Mouse (Mus musculus) mouse embryonic stem cell (cell line): ENCODE data around the gene Mycbpap.

ENCODE experiments used
- in situ Hi-C, 2 experiments: fragments of 300-500 bp; cut with MboI; formaldehyde crosslinking; loops; 1 replicate in 1 of 2; 3 replicates in 1 of 2; pipeline ENCODE4 v1.14.3; 2019 to 2020; ENCODE audit warnings: low sequenced_read_pairs in 2 of 2, low pct_unique_long_range_greater_than_20kb in 1 of 2, mixed read lengths in 1 of 2; ENCODE audit not compliant: unreplicated experiment in 1 of 2

Gene Mycbpap

DNA sequence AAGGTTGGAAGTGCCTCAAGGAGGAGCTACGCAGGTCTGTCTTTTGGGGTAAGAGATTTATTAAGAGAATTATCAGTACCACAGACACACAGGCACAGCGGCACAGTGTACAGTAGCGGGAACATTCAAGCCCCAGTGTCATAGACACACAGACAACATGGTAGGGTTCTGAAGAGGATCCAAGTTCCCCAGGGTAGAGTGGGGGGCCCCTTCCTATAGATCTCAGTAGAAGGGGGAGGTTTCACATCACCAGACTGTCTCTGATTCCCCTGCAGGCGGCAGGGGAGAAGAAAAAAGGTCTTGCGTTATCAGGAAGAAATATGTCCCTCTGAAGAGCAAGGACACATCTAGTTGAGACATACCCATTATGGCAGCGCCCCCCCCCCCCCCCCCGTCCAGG lies 18.2 kb upstream of the Mycbpap start:
- in situ Hi-C loops = no loop called here

DNA sequence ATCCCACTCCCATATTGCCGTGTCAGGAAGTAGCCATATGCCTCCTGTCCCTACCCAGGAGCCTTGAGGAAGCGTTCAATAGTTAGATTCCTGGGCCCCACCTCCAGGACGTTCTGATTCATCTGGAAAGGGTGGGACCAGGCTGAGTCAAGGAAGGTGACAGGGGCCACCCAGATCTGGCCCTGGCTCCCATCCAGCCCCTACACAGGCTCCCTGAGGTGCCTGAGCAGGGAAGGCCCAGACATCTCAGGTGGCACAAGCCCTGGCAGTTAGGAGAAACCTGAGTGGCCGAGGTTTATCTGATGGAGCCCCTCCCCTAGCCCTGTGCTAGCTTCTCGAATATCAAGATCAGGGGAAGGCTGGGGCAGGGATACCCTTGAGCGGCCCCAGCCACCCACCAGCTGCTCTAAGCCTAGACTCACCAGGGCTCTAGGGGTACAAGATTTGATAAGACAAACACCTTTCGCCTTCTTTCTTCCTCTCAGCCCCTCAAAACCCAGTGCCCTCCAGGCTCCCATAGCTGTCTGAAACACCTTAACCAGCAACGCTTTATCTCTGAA lies 17.3 kb upstream of the Mycbpap start:
- in situ Hi-C loops = no loop called here

DNA sequence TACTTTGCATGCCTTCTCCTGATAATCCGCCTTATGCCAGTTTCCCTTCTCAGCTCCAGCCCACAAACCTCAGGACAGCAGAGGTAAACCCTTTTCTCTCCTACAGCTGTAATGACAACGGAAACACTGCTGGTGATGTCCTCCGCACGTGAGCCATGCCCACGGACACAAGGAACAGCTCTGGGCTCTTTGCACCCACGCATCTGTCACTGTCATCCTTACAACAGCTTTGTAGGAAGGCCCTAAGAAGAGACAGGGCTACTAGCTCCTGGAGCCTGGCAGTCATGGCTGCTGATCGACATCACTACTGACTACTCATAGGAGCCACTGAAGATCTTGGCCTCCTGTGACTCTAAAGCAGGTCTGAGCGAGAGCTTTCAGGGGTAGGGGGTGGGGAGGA lies 11.6 kb upstream of the Mycbpap start:
- in situ Hi-C loops = no loop called here

DNA sequence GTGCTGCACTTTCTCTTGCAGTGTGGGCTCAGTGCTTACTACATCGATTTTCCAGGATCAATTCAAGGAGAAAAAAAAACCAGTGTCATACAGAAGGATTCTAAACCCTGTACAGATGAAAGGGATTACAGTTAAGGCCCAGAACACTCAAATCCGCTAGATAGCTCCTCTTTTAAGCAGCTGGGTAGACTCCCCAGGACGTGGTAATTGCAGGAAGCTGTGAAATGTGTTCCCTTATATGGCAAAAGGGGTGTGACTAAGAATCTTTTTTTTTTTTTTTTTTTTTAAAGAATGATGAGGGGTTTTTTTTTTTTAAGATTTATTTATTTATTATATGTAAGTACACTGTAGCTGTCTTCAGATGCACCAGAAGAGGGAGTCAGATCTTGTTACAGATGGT lies 7.3 kb upstream of the Mycbpap start:
- in situ Hi-C loops = no loop called here

DNA sequence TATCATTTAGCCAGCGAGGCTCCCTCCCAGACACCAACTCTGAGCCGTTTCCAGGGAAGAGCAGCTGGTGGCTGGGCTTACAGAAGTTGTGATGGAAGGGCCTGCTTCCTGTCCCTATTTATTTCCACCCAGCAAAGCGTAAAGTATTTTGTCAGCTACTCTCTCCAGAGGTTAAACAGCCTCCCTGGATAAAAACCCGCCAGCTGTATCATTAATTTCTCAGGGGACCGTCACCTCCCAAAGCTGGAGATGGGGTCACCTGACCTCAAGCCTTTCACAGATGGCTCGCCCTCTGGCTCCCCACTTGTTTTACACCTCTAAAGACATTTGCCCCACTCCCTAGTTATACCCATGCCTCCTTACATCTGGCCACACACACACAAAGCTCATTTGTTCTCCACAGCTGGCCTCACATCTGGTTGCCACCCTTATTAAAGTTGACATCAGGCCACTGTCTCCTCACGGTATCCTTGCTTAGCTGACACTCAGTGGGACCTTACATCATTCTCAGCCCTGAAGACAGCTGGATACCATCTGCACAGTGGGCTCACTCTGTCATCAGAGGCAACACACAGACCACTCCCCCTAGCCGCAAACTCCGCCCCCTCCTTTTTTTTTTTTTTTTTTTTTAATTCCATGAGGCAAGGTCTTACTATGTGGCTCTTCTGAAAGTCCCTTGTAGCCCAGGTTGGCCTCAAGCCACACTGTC lies 4.8 kb upstream of the Mycbpap start:
- in situ Hi-C loops = no loop called here

DNA sequence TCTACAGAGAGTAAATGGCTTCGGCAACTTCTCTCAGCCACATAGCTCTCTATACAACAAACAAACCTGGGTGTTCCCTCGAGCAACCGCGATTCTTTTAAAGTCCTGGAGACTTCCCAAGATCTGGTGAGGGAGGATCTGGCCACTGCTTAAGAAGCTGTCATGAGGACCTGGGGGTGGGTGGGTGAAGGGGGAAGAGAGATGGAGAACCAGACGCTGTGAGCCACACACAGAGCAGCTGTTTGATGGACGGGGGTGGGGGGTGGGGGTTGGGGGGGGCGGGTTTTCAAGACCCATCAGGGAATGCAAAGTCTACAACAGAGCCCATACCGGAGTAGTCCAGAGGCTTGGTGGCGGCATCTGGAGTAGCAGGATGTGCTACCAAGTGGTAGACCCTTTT lies 8.1 kb downstream of the Mycbpap start:
- in situ Hi-C loops = no loop called here

DNA sequence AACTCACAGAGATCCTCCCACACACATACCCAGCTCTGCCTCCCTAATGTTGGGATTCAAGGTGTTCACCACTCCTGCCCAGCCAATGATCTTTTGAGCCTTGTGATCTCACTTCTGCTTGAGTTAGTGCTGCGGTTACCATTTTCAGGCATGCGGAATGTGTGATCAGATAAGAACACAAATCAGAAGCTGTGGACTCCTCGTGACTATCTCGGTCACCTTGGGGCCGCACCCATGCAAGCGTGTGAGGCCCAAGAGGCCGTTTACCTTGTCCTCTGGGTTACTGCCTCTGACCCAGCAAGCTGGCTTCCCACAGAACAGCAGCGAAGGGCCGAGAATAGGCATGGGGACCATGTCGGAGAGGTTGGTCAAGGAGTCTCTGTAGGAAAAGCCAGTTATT lies 12.6 kb downstream of the Mycbpap start:
- in situ Hi-C loops = no loop called here

DNA sequence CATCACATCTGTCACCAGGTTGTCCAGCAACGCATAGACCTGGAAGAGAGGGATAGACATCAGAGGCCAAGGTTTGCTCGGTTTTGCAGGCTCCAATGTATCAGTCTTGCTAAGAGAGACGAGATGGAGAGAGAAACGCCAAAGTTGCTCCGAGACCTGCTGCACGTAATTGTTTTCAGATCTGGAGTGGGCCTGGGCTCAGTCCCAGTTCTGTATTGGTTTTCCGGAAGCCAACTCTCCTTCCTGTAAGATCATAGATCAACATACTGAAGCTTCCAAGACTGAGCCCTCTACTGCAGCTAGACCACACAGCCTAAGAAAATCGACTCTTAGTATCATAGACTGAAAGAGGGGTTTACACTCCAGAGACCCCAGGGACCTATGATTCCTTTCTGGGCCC lies 20.1 kb downstream of the Mycbpap start:
- in situ Hi-C loops = no loop called here

DNA sequence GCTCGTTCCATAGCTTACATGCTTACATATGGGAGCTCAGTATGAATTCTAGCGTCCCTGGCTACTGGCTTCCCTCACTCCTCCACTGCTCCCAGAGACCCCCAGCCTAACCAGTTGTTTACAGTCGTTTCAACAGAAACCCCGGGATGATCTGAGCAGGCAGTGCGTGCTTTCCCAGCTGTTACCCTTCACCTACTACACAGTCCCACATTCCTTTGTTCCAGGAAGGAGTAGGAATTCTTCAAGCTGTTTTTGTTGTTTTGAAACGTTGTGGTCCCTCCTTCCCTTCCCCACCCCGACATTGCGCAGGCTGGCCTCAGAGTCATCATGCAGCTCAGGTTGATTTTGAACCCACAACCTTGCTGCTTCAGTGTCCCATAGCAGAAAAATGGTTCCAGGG lies 21.2 kb downstream of the Mycbpap start:
- in situ Hi-C loops = no loop called here

DNA sequence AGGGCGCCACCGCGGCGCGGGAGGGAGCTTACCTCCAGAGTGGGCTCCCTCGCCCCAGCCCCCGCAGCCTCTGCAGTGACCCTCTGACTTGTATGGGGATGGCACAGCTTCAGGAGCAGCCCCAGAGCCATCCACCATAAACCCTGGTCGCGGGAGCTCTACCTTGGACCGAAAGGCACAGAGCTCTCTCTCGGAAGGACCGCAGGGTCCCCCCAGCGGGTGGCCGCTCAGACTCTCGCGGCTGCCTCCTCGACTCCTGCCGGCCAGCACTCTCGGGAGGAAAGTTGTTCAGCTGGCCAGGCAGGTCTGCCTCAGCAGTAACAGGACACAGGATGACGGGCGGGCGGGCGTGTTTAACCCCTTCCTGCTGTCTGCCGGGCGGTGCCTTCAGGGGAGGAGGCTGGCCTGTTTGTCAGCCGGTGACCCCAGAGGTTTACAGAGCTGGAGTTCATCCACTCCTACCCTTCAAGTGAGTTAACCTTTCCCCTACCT lies 21.8 kb downstream of the Mycbpap start, which contains the start of gene Epn3:
Gene Epn3 (minus strand): TSS at position 314 of the 492 bp plus-strand sequence.
- in situ Hi-C loops = loop anchor here in 1 of 2 experiments (25.0 kb wide), 1 partner anchor 362 kb away; no protein-coding TSS in a partner anchor

DNA sequence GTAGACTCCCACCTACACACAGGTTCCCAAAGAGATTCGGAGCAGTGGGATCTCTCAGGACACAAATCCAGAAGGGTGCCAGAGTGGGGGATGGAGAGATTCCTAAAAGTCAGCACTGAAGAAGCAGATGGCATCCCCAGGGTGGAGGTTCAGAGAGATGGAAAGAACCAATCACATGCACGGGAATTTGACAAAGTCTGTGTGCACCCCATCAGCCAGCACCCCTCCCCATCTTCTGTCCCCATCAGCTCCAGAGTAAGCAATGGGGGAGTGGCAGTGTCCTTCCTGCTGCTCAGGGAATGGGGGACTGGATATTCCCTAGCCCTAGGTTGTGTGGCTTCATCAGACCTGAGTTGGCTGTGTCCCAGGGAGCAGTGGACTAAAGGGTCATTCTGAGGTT lies 22.5 kb downstream of the Mycbpap start:
- in situ Hi-C loops = loop anchor here in 1 of 2 experiments (25.0 kb wide), 1 partner anchor 362 kb away; no protein-coding TSS in a partner anchor

DNA sequence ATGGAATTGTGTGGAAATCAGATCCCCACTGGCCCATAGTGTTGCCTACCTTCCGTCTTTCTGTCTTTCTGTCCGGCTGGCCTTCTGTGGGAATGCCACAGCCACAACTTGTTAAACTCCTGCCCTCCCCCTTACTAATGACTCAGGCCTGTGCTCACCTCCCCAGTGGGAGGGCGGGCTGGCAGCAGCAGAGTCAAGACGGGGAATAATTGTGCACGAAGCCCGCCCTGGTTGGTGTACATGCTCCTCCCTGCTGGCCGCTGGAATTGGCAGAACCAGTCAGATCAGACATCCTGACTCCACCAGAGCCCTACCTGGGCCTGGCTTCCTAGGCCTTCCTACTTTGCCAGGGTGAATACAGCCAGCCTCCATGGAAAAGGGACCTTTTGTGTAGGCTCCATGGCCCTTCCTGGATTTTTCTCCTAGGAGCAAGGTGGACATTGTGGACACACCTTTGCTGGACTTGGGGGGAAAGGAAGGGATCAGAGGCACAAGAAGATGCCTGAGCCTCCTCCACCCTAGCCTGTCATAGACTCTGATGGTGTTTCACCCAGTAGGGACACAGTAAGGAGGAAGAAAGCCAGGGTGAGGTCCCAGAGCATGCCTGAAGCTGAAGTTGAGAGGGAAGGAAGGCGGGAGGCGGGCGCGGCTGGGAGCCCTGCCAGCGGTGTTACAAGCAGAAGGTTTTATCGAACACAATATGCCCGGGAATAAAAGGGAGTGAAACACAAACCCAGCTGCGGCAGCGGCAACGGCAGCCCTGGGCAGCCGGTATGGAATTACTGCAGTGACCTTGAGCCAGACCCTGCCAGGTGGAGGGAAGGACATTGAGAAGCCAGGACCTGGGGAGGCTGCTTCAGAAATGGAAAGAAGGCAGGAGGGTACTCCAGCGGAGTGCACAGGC lies 23.2 kb downstream of the Mycbpap start:
- in situ Hi-C loops = loop anchor here in 1 of 2 experiments (25.0 kb wide), 1 partner anchor 361 kb away; no protein-coding TSS in a partner anchor

DNA sequence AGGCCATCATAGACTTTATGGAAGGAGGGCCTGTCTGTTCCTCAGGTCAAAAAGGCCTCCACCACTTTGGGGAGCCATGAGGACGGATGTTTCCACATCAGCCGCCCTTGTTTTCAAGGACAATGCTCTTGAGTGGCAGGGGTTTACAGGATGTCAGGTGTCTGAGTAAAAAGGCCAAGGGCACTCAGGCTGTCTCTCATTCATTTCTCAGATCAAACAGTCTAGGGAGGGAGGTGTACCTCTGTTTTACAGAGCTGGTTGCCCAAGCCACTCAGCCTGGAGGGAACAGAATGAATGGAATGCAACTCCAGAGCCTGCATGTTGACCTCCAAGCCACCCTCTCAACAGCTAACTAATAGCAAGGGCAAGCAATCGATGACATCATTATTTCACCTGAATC lies 26.1 kb downstream of the Mycbpap start:
- in situ Hi-C loops = loop anchor here in 1 of 2 experiments (25.0 kb wide), 1 partner anchor 358 kb away; no protein-coding TSS in a partner anchor

DNA sequence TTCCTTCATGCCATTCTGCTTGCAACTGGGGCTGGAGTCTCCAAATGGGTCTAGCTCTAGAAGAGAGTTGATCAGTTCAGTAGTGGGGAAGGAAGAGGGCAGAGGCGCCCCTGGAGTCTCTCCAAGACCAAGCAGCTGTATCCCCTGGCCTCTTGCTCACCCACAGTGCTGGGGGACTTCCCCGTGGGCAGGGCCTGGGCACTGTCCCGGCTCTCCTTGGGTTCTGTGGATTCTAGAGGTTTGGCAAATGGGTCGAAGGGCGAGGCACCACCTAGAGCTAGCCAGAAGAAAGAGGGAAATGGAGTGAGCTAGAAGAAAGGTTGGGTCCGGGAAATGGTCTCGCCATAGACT lies 29.8 kb downstream of the Mycbpap start:
- in situ Hi-C loops = loop anchor here in 1 of 2 experiments (25.0 kb wide), 1 partner anchor 354 kb away; no protein-coding TSS in a partner anchor

DNA sequence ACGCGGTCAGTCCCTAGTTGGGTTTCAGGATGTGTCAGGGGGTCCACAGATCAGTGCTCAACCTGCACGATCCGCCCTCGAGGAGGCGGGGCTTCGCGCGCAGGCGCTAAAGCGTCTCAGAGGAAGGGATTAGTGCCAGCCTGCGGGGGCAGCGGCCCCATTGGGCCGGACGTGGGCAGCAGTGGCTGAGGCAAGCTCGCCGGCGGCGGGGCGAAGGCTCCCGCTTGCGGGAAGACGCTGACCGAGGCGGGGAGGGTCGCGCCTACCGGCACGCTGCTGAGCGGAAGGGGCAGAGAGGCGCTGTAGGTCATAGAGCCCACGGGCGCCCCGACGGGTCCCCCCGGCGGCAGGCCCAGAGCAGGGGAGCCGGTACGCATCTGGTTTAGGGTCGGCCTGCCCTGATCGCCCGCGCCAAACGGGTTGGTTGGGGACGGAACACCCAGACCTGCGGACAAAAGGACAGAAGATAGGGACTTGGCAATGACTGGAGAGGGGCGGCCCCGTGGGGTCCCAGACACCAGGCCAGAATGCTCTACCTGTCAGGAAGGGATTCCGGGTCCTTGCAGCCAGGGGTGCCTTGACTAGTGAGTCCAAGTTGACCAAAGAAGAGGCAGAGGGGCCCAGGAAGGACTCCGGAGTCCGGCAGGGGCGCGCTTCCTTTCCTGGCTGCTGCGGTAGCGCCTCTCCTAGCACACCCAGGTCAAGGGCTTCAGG lies 30.4 kb downstream of the Mycbpap start:
- in situ Hi-C loops = loop anchor here in 1 of 2 experiments (25.0 kb wide), 1 partner anchor 354 kb away; no protein-coding TSS in a partner anchor

DNA sequence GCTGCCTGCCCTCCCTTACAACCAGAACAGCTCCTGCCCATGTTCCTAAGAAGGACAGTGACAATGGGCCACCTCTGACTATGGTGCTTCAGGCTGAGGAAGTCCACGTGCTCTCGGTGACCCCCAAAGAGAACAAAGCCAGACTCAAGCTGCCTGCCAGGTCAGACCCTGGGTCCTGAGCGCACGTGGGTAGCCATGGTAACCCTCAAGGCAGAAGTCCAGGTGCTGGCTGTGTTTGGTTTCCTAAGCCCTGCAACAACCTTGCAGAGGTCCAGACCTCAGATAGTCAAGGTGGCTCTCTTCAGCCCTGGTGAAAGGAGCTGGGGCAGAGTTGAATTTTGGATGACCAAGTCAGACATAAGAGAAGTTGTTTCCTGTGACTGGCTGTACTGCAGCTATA lies 31.8 kb downstream of the Mycbpap start:
- in situ Hi-C loops = loop anchor here in 1 of 2 experiments (25.0 kb wide), 1 partner anchor 352 kb away; no protein-coding TSS in a partner anchor

DNA sequence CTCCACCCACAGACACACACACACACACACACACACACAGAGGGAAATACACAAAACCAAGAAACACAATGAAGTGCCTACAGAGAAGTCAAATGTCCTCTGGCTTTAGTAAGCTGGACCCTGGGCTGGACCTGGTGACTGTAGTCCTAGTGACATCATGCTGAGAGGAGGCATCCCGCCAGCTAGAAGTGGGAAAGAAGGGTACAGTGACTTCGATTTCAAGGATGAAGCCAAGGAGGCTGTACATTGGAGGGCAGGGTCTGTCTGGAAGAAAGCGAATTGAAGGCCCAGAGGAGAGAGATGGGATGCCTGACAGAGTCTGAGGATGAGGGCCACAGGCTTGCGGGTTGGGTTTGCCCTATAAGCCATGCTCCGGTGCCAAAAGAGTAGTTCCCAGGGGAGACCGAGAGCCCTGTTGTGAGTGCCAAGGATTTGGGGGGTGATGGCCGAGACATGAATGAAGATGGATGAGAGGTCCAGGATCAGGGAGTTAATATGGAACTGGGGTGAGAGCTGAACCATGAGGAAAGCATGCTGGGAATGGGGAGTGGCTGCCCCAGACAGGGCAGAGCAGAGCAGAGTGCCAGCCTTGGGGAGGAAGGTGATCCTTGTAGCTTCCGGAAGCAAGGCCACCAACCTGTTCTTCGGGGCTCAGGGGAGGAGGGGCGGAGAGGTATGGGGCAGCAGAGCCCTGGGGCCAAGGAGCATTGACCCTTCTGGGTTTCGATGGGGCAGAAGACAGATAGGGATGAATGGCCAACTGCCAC lies 32.6 kb downstream of the Mycbpap start:
- in situ Hi-C loops = loop anchor here in 1 of 2 experiments (25.0 kb wide), 1 partner anchor 352 kb away; no protein-coding TSS in a partner anchor
